Mouse (Mus musculus): ENCODE results near the gene Tubg2.

The Tubg2 gene

GRCm38 (mm10) chr11:101180261-101180660, 24.6 kb downstream of the Tubg2 start:
- DNase-seq, result no peak

DNA sequence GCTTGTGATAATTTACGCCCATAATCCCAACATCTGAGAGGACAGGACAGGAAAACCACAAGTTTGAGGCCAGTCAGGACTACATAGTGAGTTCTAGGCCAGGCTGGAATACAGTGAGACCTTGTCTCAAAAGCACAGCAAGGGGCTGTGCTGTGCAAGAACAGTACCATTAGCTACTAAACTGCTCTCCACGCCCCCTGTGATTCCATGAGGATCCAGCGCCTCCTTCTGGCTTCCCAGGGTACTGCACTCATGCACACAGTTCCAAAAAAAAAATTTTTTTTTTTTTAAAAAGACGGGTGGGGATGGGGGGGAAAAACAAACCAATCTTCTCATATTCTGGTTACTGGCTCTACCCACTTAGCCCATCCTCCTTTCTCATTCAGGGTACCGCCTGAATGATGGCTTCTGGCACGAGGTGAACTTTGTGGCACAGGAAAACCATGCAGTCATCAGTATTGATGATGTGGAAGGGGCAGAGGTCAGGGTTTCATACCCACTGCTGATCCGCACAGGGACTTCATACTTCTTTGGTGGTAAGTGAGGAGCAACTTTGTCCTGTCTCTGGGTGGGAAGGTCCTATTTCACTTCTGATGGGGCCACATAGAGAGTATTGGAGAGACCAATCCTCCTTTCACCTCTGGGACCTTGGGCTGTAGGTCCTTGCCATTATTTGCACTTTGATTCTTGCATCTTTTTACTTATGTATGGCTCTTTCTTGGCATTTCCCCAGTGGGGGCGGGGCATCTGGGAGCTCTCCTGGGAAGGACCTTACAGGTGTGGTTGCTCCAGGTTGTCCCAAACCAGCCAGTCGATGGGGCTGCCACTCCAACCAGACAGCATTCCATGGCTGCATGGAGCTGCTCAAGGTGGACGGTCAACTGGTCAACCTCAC, 25.4 kb downstream of the Tubg2 start:
- no peak for DNase-seq

- DNase-seq, result no peak
Measured at GRCm38 (mm10) chr11:101181961-101182360, 26.3 kb downstream of the Tubg2 start.

DNA sequence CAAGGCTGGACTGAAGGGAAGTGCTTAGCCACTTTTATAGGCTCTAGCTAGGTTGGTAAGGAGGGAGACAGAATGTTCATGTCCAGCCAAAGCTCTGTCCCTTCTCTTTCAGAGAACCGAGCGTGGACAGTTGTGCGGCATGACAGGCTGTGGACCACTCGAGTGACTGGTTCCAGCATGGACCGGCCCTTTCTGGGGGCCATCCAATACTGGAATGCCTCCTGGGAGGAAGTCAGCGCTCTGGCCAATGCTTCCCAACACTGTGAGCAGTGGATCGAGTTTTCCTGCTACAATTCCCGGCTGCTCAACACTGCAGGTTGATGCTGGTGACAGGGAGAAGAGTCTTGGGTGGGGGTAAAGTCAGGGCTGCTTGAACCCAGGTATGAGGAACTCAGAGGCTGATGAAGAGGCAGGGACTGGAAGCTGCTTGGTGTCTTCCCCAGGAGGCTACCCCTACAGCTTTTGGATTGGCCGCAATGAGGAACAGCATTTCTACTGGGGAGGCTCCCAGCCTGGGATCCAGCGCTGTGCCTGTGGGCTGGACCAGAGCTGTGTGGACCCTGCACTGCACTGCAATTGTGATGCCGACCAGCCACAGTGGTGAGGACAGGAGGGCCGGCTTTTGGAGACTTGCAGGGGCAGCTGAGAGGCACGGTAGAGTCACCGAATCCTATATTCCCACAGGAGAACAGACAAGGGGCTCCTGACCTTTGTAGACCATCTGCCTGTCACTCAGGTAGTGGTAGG, 27.2 kb downstream of the Tubg2 start:
- no peak for DNase-seq

DNA sequence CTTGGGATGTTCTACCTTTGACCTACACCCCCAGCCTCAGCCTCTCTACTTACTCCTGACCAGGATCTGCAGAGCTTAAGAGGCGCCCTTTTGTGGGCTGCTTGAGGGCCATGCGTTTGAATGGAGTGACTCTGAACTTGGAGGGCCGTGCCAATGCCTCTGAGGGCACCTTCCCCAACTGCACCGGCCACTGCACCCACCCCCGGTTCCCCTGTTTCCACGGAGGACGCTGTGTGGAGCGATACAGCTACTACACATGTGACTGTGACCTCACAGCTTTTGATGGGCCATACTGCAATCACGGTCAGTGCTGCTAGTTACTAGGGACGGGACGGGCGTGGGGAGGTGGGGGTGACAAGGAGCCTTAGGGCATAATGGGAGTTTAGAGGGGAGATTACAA, 29.3 kb downstream of the Tubg2 start:
- DNase-seq, result no peak

GRCm38 (mm10) chr11:101185441-101185840, 29.7 kb downstream of the Tubg2 start:
- no peak for DNase-seq

- no peak for DNase-seq
Measured at GRCm38 (mm10) chr11:101186526-101187247, 31.0 kb downstream of the Tubg2 start.

DNA sequence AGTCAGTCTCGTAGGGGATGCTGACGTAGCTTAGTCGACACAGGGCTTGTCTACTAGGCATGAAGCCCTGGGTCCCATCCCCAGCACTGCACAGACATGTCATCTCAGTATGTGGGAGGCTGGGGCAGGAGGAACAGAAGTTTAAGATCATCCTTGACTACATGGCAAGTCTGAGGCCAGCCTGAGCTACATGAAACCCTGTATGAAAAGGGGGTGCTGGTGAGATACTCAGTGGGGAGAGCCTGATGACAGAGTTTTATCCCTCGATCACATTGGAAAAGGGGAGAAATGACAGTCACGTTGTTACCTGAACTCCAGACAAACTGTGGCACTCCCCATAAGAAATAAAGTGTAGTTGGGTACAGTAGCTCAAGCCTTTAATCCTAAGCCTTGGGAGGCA, 31.8 kb downstream of the Tubg2 start:
- no peak for DNase-seq

GRCm38 (mm10) chr11:101188166-101188805, 32.6 kb downstream of the Tubg2 start:
- DNase-seq, result no peak

DNA sequence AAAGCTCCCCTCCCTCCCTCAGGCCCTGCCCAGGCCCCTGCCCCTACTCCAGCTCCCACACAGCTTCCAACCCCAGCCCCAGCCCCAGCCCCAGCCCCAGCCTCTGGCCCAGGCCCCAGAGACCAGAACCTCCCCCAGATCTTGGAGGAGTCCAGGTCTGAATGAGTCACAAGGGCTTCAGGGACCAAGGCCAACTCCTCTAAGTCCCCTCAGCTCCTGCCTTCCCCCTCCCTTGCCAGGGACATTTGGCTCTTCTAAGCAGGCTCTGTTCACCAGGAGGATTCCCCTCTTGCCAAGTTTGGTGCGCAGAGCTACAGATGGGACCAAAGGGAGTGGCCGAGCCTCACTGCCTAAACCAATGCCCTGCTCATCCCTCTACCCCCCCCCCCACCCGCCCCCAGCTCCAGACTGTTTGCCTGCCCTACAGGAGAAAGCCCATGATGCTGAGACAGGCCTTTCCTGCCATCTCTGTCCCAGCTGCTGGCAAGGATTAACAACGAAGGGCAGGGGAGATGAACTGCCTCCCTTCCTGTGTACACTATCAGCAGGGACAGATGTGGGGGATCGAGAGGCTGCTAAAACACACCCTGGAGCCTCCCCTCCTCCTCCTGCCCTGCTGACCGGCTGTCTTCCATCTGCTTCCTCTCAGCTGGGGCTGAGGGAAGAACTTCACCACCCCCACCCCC, 33.9 kb downstream of the Tubg2 start:
- peak; percentile 87 for DNase-seq

- DNase-seq, result no peak
Measured at GRCm38 (mm10) chr11:101190181-101190912, 34.6 kb downstream of the Tubg2 start.

GRCm38 (mm10) chr11:101190913-101191907, 35.5 kb downstream of the Tubg2 start:
- DNase-seq, result peak; percentile 66

GRCm38 (mm10) chr11:101191919-101192470, 36.3 kb downstream of the Tubg2 start:
- no peak for DNase-seq

GRCm38 (mm10) chr11:101192646-101193045, 36.9 kb downstream of the Tubg2 start:
- DNase-seq, result no peak

GRCm38 (mm10) chr11:101193076-101193475, 37.4 kb downstream of the Tubg2 start:
- DNase-seq, result no peak

DNA sequence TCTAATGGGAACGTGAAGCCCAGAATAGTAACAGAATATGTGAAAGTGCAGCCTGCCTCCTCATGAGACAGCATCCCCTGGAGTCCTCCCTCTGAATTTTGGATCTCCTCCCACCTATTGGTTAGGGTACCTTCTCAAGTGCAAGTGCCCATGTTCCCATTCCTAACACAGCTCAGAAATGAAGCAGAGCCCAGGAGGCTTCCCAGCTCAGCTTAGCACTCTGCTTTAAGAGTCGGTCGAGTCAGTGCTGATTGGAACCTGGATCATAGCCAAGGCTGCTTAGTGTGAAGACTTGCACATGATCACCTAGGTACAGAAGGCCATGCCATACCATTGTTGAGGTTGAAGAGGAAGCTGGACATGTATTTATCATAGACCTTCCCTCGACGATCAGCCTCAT, 38.4 kb downstream of the Tubg2 start:
- no peak for DNase-seq

DNA sequence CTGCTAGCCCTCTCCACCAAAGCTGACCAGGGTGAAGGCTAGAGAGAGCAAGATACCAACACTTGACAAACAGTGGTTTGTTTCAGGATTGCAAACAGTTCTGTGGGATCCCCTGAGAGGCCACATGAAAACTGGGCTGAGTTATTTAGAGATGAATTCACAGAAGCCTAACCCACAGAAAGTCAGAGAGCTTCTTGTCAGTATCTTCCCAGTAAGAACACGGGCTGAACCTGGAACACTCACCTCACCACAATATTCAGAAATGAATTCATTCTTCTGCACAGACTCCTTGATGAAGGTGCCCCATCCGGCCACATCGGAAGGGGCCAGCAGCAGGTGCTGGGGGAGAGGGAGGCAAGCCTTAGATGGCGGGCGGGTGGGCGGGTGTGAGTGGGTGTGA, 38.9 kb downstream of the Tubg2 start:
- no peak for DNase-seq

GRCm38 (mm10) chr11:101195101-101195500, 39.4 kb downstream of the Tubg2 start:
- DNase-seq, result no peak

DNA sequence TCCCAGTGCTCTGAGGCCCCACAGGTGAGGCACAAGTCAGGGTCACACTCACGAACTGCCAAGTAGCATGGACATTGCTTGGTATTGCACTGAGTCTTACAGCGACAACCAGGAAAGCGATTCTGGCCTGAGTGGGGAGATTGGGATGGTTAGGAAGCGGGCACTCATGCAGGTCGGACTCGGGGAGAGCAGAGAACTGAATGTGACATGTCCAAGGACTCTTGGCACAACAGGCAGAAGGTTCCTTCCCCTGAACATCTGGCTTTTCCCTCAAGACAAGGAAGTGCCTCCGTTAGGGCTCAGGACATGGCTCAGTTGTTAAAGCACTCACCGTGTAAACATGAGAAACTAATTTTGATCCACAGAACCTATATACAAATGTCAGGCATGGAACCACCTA, 39.9 kb downstream of the Tubg2 start:
- DNase-seq, result no peak

- no peak for DNase-seq
Measured at GRCm38 (mm10) chr11:101196175-101196574, 40.5 kb downstream of the Tubg2 start.
